Mouse (Mus musculus) hindbrain, postnatal 0 days (tissue): Measurements from ENCODE around the gene Gm12216. TPM values are rescaled to one million over a fixed set of nuclear protein-coding genes. Genes with fewer than 3 reads are reported as not detected.

Experiments used
- ATAC-seq: fragments of 200-750 bp; cut with Nextera tagmentation; 2 replicates; pipeline ENCODE4 v1.8.0; 2017; ENCODE audit warnings: mild to moderate bottlenecking, moderate TSS enrichment, moderate library complexity
- DNase-seq: peaks from one replicate; pipeline ENCODE4 v3.0.0-alpha.2; 2015; ENCODE audit warnings: low spot score
- H3K27ac ChIP-seq: fragments of 300-500 bp; sonication (generic); 2 replicates; pipeline ENCODE4 v1.5.1; 2014; ENCODE audit warnings: mild to moderate bottlenecking
- H3K27me3 ChIP-seq: fragments of 300-500 bp; sonication (generic); 2 replicates; pipeline ENCODE4 v1.6.1; 2014; ENCODE audit warnings: low read length, mixed read lengths; ENCODE audit not compliant: insufficient read depth
- H3K36me3 ChIP-seq: fragments of 300-500 bp; sonication (generic); 2 replicates; pipeline ENCODE4 v1.6.1; 2014; ENCODE audit warnings: low read length, mixed read lengths; ENCODE audit not compliant: insufficient read depth
- H3K4me1 ChIP-seq: fragments of 300-500 bp; sonication (generic); 2 replicates; pipeline ENCODE4 v1.6.1; 2014; ENCODE audit warnings: antibody characterized with exemption, low read length, mixed read lengths; ENCODE audit not compliant: insufficient read depth
- H3K4me2 ChIP-seq: fragments of 300-500 bp; sonication (generic); 2 replicates; pipeline ENCODE4 v1.6.1; 2014; ENCODE audit warnings: low read depth, mild to moderate bottlenecking, low read length, moderate library complexity, mixed read lengths
- H3K4me3 ChIP-seq: fragments of 300-500 bp; sonication (generic); 2 replicates; pipeline ENCODE4 v1.5.1; 2014; ENCODE audit warnings: low read length
- H3K9ac ChIP-seq: fragments of 300-500 bp; sonication (generic); replicated peaks from 2 replicates; pipeline ENCODE4 v1.6.1; 2014; ENCODE audit warnings: mild to moderate bottlenecking, low read length, moderate library complexity, mixed read lengths
- H3K9me3 ChIP-seq: fragments of 300-500 bp; sonication (generic); 2 replicates; pipeline ENCODE4 v1.6.1; 2016; ENCODE audit warnings: low read length, mixed read lengths
- CTCF ChIP-seq: IDR thresholded peaks from 2 replicates; pipeline ENCODE4 v1.5.1; 2016; ENCODE audit warnings: antibody characterized with exemption, control low read depth, low read depth
- WGBS: fragments of 180-500 bp; shearing (Covaris S2); extraction: QIAGEN DNeasy Blood & Tissue Kit; methylation state at CpG from one replicate; pipeline ENCODE4 v1.1.7; 2014; 5-methylcytosine and 5-hydroxymethylcytosine counted together
- polyA plus RNA-seq: library from polyadenylated mRNA; unstranded; fragments of >200 nt; fragmentation: Nextera tagmentation; extraction: Ambion mirVana; gene quantifications from 2 replicates; pipeline ENCODE4 v1.2.1, GENCODE M21; 2015
- total RNA-seq: library from RNA; depleted of rRNA; stranded (reverse); fragments of >200 nt; gene quantifications from 2 replicates; pipeline ENCODE4 v1.2.3, GENCODE M21; 2014

Gm12216 gene
- total and polyA plus RNA-seq, 2 experiments from 2014 or later = 1.2 TPM; not detected in 1

GRCm38 (mm10) chr11:53851795-53852194, 7.3 kb downstream of the Gm12216 start:
- ATAC-seq (no peak), DNase-seq (no peak)
- no peaks in the 10 kb centered on the region for H3K9me3 ChIP-seq
- H3K4me2 ChIP-seq = no peak overlapping the region
- H3K27me3 ChIP-seq = no peaks in the 10 kb centered on the region
- H3K9ac ChIP-seq = no peak overlapping the region
- TF ChIP-seq CTCF = no peak
- H3K27ac ChIP-seq = no peak overlapping the region
- H3K4me1 ChIP-seq = no peaks in the 10 kb centered on the region
- no peak overlapping the region for H3K4me3 ChIP-seq
- 50% methylated on average over 5 of the region's 5 CpGs for WGBS
- no peaks in the 10 kb centered on the region for H3K36me3 ChIP-seq

GRCm38 (mm10) chr11:53849588-53850320, 9.3 kb downstream of the Gm12216 start:
- no peaks in the 10 kb centered on the region for H3K4me1 ChIP-seq
- H3K4me2 ChIP-seq = peak overlapping the region; percentile 27; the same call in 1 of the 2 replicates
- H3K4me3 ChIP-seq = no peak overlapping the region
- TF ChIP-seq CTCF = peak; percentile 83
- H3K9ac ChIP-seq = no peak overlapping the region
- H3K36me3 ChIP-seq = no peaks in the 10 kb centered on the region
- no peak overlapping the region for H3K27ac ChIP-seq
- DNase-seq (peak; percentile 85), ATAC-seq (peak; percentile 79; the same call in 1 of the 2 replicates)
- no peaks in the 10 kb centered on the region for H3K9me3 ChIP-seq
- no peaks in the 10 kb centered on the region for H3K27me3 ChIP-seq
- 29% methylated on average over 9 of the region's 9 CpGs for WGBS

- 82% methylated on average over 6 of the region's 6 CpGs for WGBS
Observed at GRCm38 (mm10) chr11:53845680-53846079, 13.4 kb downstream of the Gm12216 start.

GRCm38 (mm10) chr11:53843106-53843505, 15.9 kb downstream of the Gm12216 start:
- Histone ChIP-seq H3K36me3 (no peaks in the 10 kb centered on the region), H3K4me1 (no peaks in the 10 kb centered on the region), H3K9ac (no peak overlapping the region), H3K4me2 (no peak overlapping the region), H3K4me3 (no peak overlapping the region), H3K9me3 (no peaks in the 10 kb centered on the region), H3K27me3 (no peaks in the 10 kb centered on the region), H3K27ac (no peak overlapping the region)
- WGBS = 79% methylated on average over 10 of the region's 10 CpGs
- no peak for TF ChIP-seq CTCF
- ATAC-seq (no peak), DNase-seq (no peak)

More at GRCm38 (mm10) chr11:53845680-53846079, 13.4 kb downstream of the Gm12216 start:
- H3K4me3 ChIP-seq = no peak overlapping the region
- no peaks in the 10 kb centered on the region for H3K4me1 ChIP-seq
- H3K9me3 ChIP-seq = no peaks in the 10 kb centered on the region
- H3K36me3 ChIP-seq = no peaks in the 10 kb centered on the region
- no peak for TF ChIP-seq CTCF
- H3K4me2 ChIP-seq = no peak overlapping the region
- DNase-seq (no peak), ATAC-seq (no peak)
- no peak overlapping the region for H3K9ac ChIP-seq
- H3K27me3 ChIP-seq = no peaks in the 10 kb centered on the region
- no peak overlapping the region for H3K27ac ChIP-seq

- no peaks in the 10 kb centered on the region for H3K27me3 ChIP-seq
- no peak for DNase-seq
- no peak for ATAC-seq
- no peak overlapping the region for H3K4me3 ChIP-seq
- no peaks in the 10 kb centered on the region for H3K36me3 ChIP-seq
- no peak overlapping the region for H3K9ac ChIP-seq
- 19% methylated on average over 4 of the region's 4 CpGs for WGBS
- no peaks in the 10 kb centered on the region for H3K9me3 ChIP-seq
- H3K4me1 ChIP-seq = no peaks in the 10 kb centered on the region
- H3K4me2 ChIP-seq = no peak overlapping the region
- TF ChIP-seq CTCF = no peak
- H3K27ac ChIP-seq = no peak overlapping the region
Observed at GRCm38 (mm10) chr11:53842161-53842581, 16.9 kb downstream of the Gm12216 start.

GRCm38 (mm10) chr11:53841514-53841913, 17.5 kb downstream of the Gm12216 start:
- WGBS = 80% methylated on average over 12 of the region's 12 CpGs
- no peak overlapping the region for H3K4me3 ChIP-seq
- no peak for TF ChIP-seq CTCF
- H3K9ac ChIP-seq = no peak overlapping the region
- no peak overlapping the region for H3K27ac ChIP-seq
- no peak overlapping the region for H3K4me2 ChIP-seq
- H3K36me3 ChIP-seq = no peaks in the 10 kb centered on the region
- no peaks in the 10 kb centered on the region for H3K27me3 ChIP-seq
- no peak for ATAC-seq
- no peak for DNase-seq
- H3K4me1 ChIP-seq = no peaks in the 10 kb centered on the region
- H3K9me3 ChIP-seq = no peaks in the 10 kb centered on the region
